Mouse (Mus musculus) CH12.LX (cell line): ENCODE results near the gene Ear1.
"Not testable (repeated sequence)": the region's sequence is repeated elsewhere in the genome, so short reads cannot be mapped to it uniquely, and the experiment has no call there.

Experiments used
- CHD1 ChIP-seq: IDR thresholded peaks from 2 replicates; pipeline ENCODE4 v1.6.1; 2012; ENCODE audit warnings: low read depth, low read length, improper control_type of control experiment, inconsistent platforms
- CHD2 ChIP-seq: IDR thresholded peaks from 2 replicates; pipeline ENCODE4 v1.6.1; 2011; ENCODE audit warnings: low read length, improper control_type of control experiment

GRCm38 (mm10) chr14:43860522-43860921 is 14.8 kb downstream of the Ear1 start:
- not testable (repeated sequence) for TF ChIP-seq CHD2, CHD1
